Mouse (Mus musculus): ENCODE measurements around the gene Baiap3. TPM values are rescaled to one million over a fixed set of nuclear protein-coding genes. Genes with fewer than 3 reads are reported as not detected.

Baiap3 gene
- 1.5 and 1.9 TPM in 2 replicates for polyA plus RNA-seq (2016; fragmentation: Nextera tagmentation; extraction: Ambion mirVana)

DNA sequence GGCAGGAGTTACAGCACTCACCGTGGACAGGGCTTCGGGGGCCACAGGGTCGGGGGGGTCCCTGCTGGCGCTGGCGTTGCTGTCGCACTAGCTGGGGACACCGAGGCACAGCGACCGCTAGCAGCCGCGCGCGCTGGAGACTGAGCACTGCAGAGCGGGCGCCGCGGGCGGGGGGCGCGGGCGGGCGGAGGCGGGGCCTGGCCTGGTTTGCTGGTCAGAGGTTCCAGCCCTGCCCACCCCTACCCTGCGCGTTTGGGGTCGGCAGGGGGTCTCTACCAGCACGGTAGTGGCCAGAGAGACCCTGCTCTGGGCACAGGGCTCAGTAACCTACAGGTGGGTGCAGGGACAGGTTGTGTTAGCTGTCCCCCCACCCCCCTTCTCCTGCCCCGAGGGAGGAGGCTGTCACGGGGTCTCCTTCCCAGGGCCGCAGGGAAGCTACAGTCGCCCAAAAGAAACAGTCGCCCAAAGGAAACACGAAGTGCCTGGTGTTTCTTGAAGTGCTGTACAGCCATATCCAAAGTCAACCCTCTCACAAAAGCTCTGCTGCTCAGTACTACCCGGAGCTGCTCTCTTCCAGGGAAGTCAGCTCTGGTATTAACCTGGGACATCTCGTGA lies at the start of gene Baiap3:
Gene Baiap3, minus strand, starts transcription at position 225 of the 615 bp plus-strand sequence.
- 4% methylated on average over 29 of the region's 35 CpGs for WGBS
- Histone ChIP-seq H3K9ac (peak within 1 kb of the TSS; percentile 31), H3K27ac (no peak within 1 kb of the TSS), H3K36me3 (peaks cover 12% of the 10 kb centered on the region), H3K9me3 (no peaks in the 10 kb centered on the region), H3K4me2 (replicated peaks) (peak within 1 kb of the TSS; percentile 64), H3K4me3 (peak within 1 kb of the TSS; percentile 36), H3K27me3 (peaks cover 39% of the 10 kb centered on the region), H3K4me1 (peaks cover 16% of the 10 kb centered on the region)
- peak; percentile 18; the same call in 1 of the 2 replicates for ATAC-seq (ENCODE audit: insufficient number of reproducible peaks, insufficient read depth, low FRiP score, low TSS enrichment)

DNA sequence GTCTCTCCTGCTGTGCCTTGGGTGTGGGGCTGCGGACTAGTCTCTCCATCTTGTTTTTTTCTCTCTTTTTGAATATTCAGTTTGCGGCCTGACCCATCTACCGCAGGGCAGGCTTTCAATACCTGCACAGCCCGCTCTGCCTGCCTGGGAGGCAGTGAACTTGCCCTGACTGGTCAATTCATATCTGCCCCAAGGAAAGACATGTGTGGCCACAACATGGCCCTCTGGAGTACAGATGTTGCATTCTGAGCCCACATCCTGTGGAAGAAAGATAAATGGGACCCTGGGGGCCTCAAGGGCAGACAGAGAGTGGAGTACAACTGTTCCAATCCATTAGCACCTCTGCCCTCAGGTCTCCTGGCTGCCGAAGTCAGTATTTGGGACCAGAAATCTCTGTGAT lies 41.9 kb upstream of the Baiap3 start, which contains the start of gene Prss34:
Gene Prss34, plus strand, starts transcription at position 301 of the 400 bp plus-strand sequence.
- 79% methylated on average over 5 of the region's 5 CpGs for WGBS
- H3K4me1 ChIP-seq = no peaks in the 10 kb centered on the region

DNA sequence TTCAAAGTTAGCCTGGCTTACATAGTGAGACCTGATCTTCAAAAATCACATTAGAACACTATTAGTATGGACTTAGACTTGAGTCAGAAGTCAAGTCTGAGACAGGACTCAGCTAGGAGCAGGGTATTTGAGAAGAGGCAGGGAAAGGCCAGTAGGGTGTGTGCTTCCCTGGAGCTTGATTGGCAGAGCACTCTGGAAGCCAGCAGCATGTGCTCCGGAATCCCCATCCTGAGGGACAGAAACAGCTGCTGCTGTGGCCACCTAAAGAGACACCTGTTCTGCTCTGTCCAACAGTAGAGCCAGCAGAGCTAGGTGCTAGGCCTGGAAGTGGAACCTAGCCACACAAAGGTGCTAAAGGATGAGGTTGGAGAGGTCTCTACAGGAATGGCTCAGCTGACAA lies 37.9 kb upstream of the Baiap3 start:
- WGBS = 66% methylated on average over 1 of the region's 1 CpGs
- H3K9me3 ChIP-seq = no peaks in the 10 kb centered on the region

More for the DNA sequence above, 41.9 kb upstream of the Baiap3 start, which contains the start of gene Prss34:
- Histone ChIP-seq H3K27ac (no peak within 1 kb of the TSS), H3K9me3 (no peaks in the 10 kb centered on the region), H3K4me2 (replicated peaks) (no peak within 1 kb of the TSS), H3K36me3 (no peaks in the 10 kb centered on the region), H3K27me3 (no peaks in the 10 kb centered on the region), H3K9ac (no peak within 1 kb of the TSS), H3K4me3 (no peak within 1 kb of the TSS)
- ATAC-seq (ENCODE audit: insufficient number of reproducible peaks, insufficient read depth, low FRiP score, low TSS enrichment) = no peak

DNA sequence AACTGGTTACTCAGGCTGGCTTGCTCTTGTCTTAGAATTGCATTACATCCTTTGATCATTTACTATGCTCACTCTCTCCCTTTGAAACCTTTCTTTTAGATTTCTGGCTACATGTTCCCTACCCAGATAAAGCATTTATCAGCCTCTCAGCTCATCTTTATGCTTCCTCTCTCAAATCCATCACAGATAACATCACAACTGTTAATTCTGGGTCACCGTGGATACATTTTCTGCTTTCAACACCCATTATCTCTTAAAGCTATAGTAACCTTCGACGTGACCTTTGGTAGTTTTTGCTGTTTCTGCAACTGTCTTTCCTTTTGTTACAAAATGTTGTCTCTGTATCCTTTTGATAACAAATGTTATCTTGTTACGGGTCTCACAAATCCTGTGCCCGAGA lies 37.3 kb upstream of the Baiap3 start:
- 82% methylated on average over 5 of the region's 5 CpGs for WGBS
- no peak for ATAC-seq (ENCODE audit: insufficient number of reproducible peaks, insufficient read depth, low FRiP score, low TSS enrichment)

More for the DNA sequence above, 37.9 kb upstream of the Baiap3 start:
- Histone ChIP-seq H3K4me3 (no peak overlapping the region), H3K27me3 (no peaks in the 10 kb centered on the region), H3K36me3 (no peaks in the 10 kb centered on the region), H3K9ac (no peak overlapping the region), H3K4me1 (no peaks in the 10 kb centered on the region), H3K4me2 (replicated peaks) (no peak overlapping the region), H3K27ac (no peak overlapping the region)
- ATAC-seq (ENCODE audit: insufficient number of reproducible peaks, insufficient read depth, low FRiP score, low TSS enrichment) = no peak

DNA sequence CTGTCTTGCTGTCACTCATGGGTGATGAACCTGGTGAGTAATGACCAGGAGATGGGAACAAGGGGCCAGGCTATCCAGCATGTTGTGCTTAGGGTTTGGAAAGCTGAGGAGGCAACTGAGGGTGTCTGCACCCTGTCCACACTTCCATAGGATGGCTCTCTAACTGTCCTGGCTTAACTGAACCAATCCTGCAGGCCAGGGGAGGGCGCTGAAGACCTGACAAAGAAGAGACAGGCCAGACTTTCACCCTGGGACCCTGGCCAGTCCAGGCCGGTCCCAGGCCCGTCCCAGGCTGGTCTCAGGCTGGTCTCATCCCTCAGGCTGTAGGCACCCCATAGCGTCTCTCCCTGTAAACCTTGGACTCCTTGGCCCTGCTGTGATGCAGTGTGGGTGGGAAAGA lies 34.2 kb upstream of the Baiap3 start:
- H3K27ac ChIP-seq = no peak overlapping the region
- no peak overlapping the region for H3K4me3 ChIP-seq
- H3K36me3 ChIP-seq = no peaks in the 10 kb centered on the region
- no peaks in the 10 kb centered on the region for H3K9me3 ChIP-seq
- no peaks in the 10 kb centered on the region for H3K4me1 ChIP-seq
- H3K9ac ChIP-seq = no peak overlapping the region
- no peaks in the 10 kb centered on the region for H3K27me3 ChIP-seq
- H3K4me2 ChIP-seq (replicated peaks) = no peak overlapping the region
- WGBS = 27% methylated on average over 4 of the region's 4 CpGs
- ATAC-seq (ENCODE audit: insufficient number of reproducible peaks, insufficient read depth, low FRiP score, low TSS enrichment) = no peak

More for the DNA sequence above, 37.3 kb upstream of the Baiap3 start:
- H3K9ac ChIP-seq = no peak overlapping the region
- no peak overlapping the region for H3K27ac ChIP-seq
- H3K4me3 ChIP-seq = no peak overlapping the region
- H3K4me1 ChIP-seq = no peaks in the 10 kb centered on the region
- H3K36me3 ChIP-seq = no peaks in the 10 kb centered on the region
- H3K4me2 ChIP-seq (replicated peaks) = no peak overlapping the region
- H3K9me3 ChIP-seq = no peaks in the 10 kb centered on the region
- H3K27me3 ChIP-seq = no peaks in the 10 kb centered on the region

DNA sequence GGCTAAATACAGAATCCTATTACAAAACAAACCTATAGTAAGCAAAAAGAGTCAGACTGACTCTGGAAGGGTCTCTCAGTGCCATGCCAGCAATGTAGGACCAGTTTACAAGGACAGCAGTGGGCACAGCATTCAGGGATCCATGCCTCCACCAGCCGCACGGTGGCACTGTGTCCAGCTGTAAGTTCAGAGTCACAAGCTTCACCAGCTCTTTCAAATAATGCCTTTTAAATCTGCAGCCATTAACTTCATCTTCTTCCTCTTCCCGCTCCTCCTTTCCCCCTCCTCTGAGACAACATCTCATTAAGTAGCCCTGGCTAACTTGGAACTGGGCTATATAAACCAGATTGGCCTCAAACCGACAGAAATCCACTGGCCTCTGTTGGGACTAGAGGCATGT lies 32.7 kb upstream of the Baiap3 start:
- H3K36me3 ChIP-seq = no peaks in the 10 kb centered on the region
- H3K4me1 ChIP-seq = no peaks in the 10 kb centered on the region
- no peak overlapping the region for H3K27ac ChIP-seq
- WGBS = 22% methylated on average over 4 of the region's 4 CpGs
- H3K9ac ChIP-seq = no peak overlapping the region
- no peak for ATAC-seq (ENCODE audit: insufficient number of reproducible peaks, insufficient read depth, low FRiP score, low TSS enrichment)
- H3K9me3 ChIP-seq = no peaks in the 10 kb centered on the region
- H3K4me2 ChIP-seq (replicated peaks) = no peak overlapping the region
- no peak overlapping the region for H3K4me3 ChIP-seq
- H3K27me3 ChIP-seq = no peaks in the 10 kb centered on the region

DNA sequence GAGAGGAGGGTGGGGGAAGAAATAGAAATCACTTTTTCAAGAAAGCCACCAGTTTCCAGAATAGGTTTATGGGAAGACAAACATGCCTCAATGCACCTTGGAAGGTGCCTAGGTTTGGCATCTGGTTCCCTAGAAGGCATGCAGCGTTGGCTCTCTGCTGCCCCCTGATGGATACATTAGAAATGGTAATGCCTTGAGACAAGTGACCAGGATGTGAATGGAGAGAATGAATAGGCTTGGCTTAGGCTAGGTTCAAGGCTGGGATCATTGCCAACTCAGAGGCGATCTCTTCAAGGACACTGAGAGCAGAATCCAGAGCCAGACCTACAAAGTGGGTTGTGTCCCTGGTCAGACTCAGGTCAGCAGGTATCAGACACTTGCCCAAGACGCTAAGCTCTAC lies 28.9 kb upstream of the Baiap3 start:
- H3K4me3 ChIP-seq = no peak overlapping the region
- H3K9ac ChIP-seq = no peak overlapping the region
- H3K9me3 ChIP-seq = no peaks in the 10 kb centered on the region
- ATAC-seq (ENCODE audit: insufficient number of reproducible peaks, insufficient read depth, low FRiP score, low TSS enrichment) = no peak
- H3K36me3 ChIP-seq = no peaks in the 10 kb centered on the region
- WGBS = 24% methylated on average over 3 of the region's 3 CpGs
- no peaks in the 10 kb centered on the region for H3K4me1 ChIP-seq
- no peak overlapping the region for H3K4me2 ChIP-seq (replicated peaks)
- no peak overlapping the region for H3K27ac ChIP-seq
- H3K27me3 ChIP-seq = no peaks in the 10 kb centered on the region

DNA sequence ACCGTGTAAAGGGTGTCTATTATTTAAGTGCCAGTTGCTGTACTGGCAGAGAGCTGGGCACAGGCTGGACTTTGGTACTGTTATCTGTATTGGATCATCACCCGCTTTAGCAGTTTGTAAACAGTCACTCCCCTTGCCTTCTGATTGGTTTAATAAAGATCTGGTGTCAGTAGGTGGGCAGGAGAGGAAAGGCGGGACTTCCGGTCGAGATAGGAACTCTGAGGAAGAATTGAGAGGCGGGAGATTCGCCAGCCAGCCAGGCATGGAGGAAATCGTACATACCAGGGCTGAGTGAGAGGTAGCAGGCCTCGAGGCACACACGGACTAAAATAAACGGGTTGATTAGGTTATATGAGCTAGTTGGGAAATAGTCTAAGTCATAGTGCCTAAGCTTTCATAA lies 26.0 kb upstream of the Baiap3 start:
- Histone ChIP-seq H3K4me3 (no peak overlapping the region), H3K9ac (no peak overlapping the region), H3K9me3 (no peaks in the 10 kb centered on the region), H3K27ac (no peak overlapping the region), H3K36me3 (no peaks in the 10 kb centered on the region), H3K27me3 (no peaks in the 10 kb centered on the region), H3K4me1 (no peaks in the 10 kb centered on the region), H3K4me2 (replicated peaks) (no peak overlapping the region)
- WGBS = 47% methylated on average over 11 of the region's 11 CpGs
- ATAC-seq (ENCODE audit: insufficient number of reproducible peaks, insufficient read depth, low FRiP score, low TSS enrichment) = no peak

DNA sequence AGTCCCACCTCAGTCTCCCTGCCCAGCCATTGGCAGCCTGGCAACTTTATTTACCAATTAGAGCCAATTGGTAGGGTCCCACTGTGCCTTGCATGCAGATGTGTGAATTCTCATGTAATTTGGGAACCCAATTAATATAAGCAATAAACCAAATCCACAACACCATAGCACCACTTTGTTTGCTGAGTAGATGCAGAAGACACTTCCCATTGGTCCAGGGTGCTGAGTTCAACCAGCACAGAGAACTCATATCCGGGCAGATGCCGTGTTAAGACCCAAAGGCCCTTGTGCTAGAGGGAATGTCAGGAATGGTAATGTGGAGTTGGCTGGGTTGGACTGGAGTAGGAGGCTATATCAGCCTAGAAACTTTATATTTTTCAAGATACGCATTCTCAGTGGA lies 19.7 kb upstream of the Baiap3 start:
- no peak for ATAC-seq (ENCODE audit: insufficient number of reproducible peaks, insufficient read depth, low FRiP score, low TSS enrichment)
- no peaks in the 10 kb centered on the region for H3K9me3 ChIP-seq
- peaks cover 2% of the 10 kb centered on the region; the same call in 1 of the 2 replicates for H3K36me3 ChIP-seq
- 94% methylated on average over 3 of the region's 3 CpGs for WGBS
- peaks cover 18% of the 10 kb centered on the region for H3K4me1 ChIP-seq
- H3K4me2 ChIP-seq (replicated peaks) = no peak overlapping the region
- no peak overlapping the region for H3K9ac ChIP-seq
- no peak overlapping the region for H3K27ac ChIP-seq
- H3K27me3 ChIP-seq = no peaks in the 10 kb centered on the region
- no peak overlapping the region for H3K4me3 ChIP-seq

DNA sequence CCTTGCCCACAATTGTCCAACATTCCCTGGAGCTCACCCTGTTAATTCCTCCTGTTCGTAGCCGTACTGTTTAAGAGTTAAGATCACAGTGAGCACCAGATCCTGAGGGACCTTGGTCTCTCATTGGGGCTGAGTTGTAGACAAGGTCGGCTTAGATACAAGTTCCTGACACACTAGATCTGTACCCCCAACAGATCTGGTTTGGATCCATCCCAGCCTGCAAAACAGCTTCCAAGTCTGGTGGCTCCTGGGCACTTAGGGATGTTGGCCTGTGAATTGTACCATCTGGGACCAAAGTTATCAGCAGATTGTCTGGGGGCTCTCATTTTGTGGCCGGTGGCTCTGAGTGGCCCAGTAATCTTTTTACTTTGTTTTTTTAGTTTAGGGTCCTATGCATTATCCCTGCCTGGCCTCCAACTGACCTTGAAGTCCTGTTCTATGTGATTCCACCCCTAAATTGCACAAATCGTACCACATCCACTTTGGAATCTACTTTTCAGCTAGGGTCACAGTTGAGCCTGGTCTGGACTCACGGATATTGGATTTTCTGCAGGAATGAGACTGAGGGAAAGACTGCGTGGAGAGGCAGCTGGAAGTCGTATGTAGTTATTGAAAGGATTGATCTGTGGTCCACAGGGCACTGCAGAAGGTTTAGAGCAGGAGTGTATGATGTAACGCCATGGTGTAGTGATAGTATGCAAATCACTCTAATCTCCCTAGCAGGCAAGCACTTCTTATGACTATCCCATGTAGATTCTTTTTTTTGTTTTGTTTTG lies 18.6 kb upstream of the Baiap3 start, which contains the start of gene Ube2i:
Gene Ube2i, minus strand, starts transcription at position 52 of the 776 bp plus-strand sequence.
- Histone ChIP-seq H3K4me2 (replicated peaks) (peak within 1 kb of the TSS; percentile 42), H3K27me3 (no peaks in the 10 kb centered on the region), H3K36me3 (peaks cover 7% of the 10 kb centered on the region), H3K9ac (peak within 1 kb of the TSS; percentile 100), H3K4me1 (peaks cover 24% of the 10 kb centered on the region), H3K27ac (peak within 1 kb of the TSS; percentile 98), H3K4me3 (peak within 1 kb of the TSS; percentile 94), H3K9me3 (no peaks in the 10 kb centered on the region)
- no peak for ATAC-seq (ENCODE audit: insufficient number of reproducible peaks, insufficient read depth, low FRiP score, low TSS enrichment)
- WGBS = 78% methylated on average over 9 of the region's 9 CpGs

DNA sequence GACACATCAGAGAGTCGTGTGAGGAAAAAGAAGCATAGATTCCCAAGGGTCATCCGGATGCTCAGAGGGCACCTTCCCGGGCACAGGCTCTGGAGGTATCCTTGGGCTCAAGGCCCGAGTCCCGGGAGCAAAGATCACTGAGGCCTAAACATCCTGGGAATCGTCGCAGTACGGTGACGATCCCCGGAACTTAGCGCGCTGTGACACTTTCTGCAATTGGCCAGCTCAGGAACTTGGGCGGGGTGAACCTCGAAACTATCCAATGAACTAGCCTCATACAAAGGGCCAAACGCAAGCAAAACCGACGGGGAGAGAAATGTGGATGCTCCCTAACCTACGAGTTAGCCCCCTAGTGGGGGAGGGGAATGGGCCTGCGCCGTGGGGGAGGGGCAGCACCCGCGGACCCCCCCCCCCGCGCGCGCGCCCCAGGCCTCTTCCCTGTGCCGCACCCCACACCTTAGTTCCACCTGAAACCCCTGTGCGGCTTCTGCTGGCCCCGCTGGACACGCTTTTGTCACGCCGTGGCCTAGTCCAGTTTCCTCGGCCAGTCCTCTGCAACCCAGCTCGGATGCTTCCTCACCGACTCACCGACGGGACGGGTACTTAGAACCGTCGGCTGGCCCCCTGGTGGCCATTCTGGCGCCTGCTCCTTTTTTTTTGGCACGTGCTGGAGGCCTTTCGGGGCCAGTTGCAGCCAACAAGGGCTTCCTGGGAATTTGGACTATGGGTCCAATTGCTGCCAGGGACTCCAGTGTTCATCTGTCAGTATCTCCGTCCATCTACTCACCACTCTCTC lies 17.7 kb upstream of the Baiap3 start:
- Histone ChIP-seq H3K9ac (peak overlapping the region; percentile 100), H3K4me3 (peak overlapping the region; percentile 94), H3K27me3 (no peaks in the 10 kb centered on the region), H3K27ac (peak overlapping the region; percentile 98), H3K36me3 (peaks cover 15% of the 10 kb centered on the region), H3K4me2 (replicated peaks) (peak overlapping the region; percentile 42), H3K4me1 (peaks cover 24% of the 10 kb centered on the region), H3K9me3 (no peaks in the 10 kb centered on the region)
- peak; percentile 80 for ATAC-seq (ENCODE audit: insufficient number of reproducible peaks, insufficient read depth, low FRiP score, low TSS enrichment)
- 1% methylated on average over 45 of the region's 45 CpGs for WGBS

All from embryonic facial prominence, embryonic 12.5 days (tissue).